Mouse (Mus musculus): Measurements from ENCODE around the gene Nup210. TPM values are rescaled to one million over a fixed set of nuclear protein-coding genes. Genes with fewer than 3 reads are reported as not detected.

Gene Nup210
- polyA plus RNA-seq, 1 experiment, result not detected

GRCm38 (mm10) chr6:91057989-91058388 is 58.6 kb downstream of the Nup210 start:
- H3K4me3 ChIP-seq (ENCODE audit: insufficient read depth, low read depth, low read length), result no peak overlapping the region
- peaks cover 9% of the 10 kb centered on the region for H3K4me1 ChIP-seq (ENCODE audit: control insufficient read depth, insufficient read depth, low read length)
- no peak overlapping the region for H3K27ac ChIP-seq (ENCODE audit: insufficient read depth, low read depth, low read length)
- 94% methylated on average over 2 of the region's 2 CpGs for WGBS
- TF ChIP-seq POLR2A (IDR thresholded peaks at IDR 0.05; ENCODE audit: insufficient read depth, low read depth, low read length) (no peak), CTCF (IDR thresholded peaks at IDR 0.05; ENCODE audit: insufficient read depth, low read depth, low read length) (no peak)

- no peak for TF ChIP-seq CTCF (IDR thresholded peaks at IDR 0.05; ENCODE audit: insufficient read depth, low read depth, low read length)
- TF ChIP-seq POLR2A (IDR thresholded peaks at IDR 0.05; ENCODE audit: insufficient read depth, low read depth, low read length), result no peak
- no peak overlapping the region for H3K27ac ChIP-seq (ENCODE audit: insufficient read depth, low read depth, low read length)
- peaks cover 9% of the 10 kb centered on the region for H3K4me1 ChIP-seq (ENCODE audit: control insufficient read depth, insufficient read depth, low read length)
- H3K4me3 ChIP-seq (ENCODE audit: insufficient read depth, low read depth, low read length), result no peak overlapping the region
These were observed 60.3 kb downstream of the Nup210 start for GRCm38 (mm10) chr6:91056348-91056747.

GRCm38 (mm10) chr6:91052572-91052971 is 64.1 kb downstream of the Nup210 start:
- 93% methylated on average over 4 of the region's 4 CpGs for WGBS
- Histone ChIP-seq H3K4me3 (ENCODE audit: insufficient read depth, low read depth, low read length) (no peak overlapping the region), H3K27ac (ENCODE audit: insufficient read depth, low read depth, low read length) (no peak overlapping the region), H3K4me1 (ENCODE audit: control insufficient read depth, insufficient read depth, low read length) (peaks cover 4% of the 10 kb centered on the region)
- TF ChIP-seq POLR2A (IDR thresholded peaks at IDR 0.05; ENCODE audit: insufficient read depth, low read depth, low read length) (no peak), CTCF (IDR thresholded peaks at IDR 0.05; ENCODE audit: insufficient read depth, low read depth, low read length) (no peak)

- no peak for TF ChIP-seq POLR2A (IDR thresholded peaks at IDR 0.05; ENCODE audit: insufficient read depth, low read depth, low read length)
- no peak for TF ChIP-seq CTCF (IDR thresholded peaks at IDR 0.05; ENCODE audit: insufficient read depth, low read depth, low read length)
- Histone ChIP-seq H3K27ac (ENCODE audit: insufficient read depth, low read depth, low read length) (no peak overlapping the region), H3K4me3 (ENCODE audit: insufficient read depth, low read depth, low read length) (no peak overlapping the region), H3K4me1 (ENCODE audit: control insufficient read depth, insufficient read depth, low read length) (peaks cover 8% of the 10 kb centered on the region)
- 67% methylated on average over 7 of the region's 7 CpGs for WGBS
These were observed 68.6 kb downstream of the Nup210 start for GRCm38 (mm10) chr6:91048019-91048418.

GRCm38 (mm10) chr6:91047434-91047833 is 69.2 kb downstream of the Nup210 start:
- H3K4me1 ChIP-seq (ENCODE audit: control insufficient read depth, insufficient read depth, low read length), result peaks cover 8% of the 10 kb centered on the region
- TF ChIP-seq CTCF (IDR thresholded peaks at IDR 0.05; ENCODE audit: insufficient read depth, low read depth, low read length), result no peak
- no peak for TF ChIP-seq POLR2A (IDR thresholded peaks at IDR 0.05; ENCODE audit: insufficient read depth, low read depth, low read length)
- 26% methylated on average over 5 of the region's 5 CpGs for WGBS
- no peak overlapping the region for H3K4me3 ChIP-seq (ENCODE audit: insufficient read depth, low read depth, low read length)
- H3K27ac ChIP-seq (ENCODE audit: insufficient read depth, low read depth, low read length), result no peak overlapping the region

- 89% methylated on average over 5 of the region's 5 CpGs for WGBS
- Histone ChIP-seq H3K27ac (ENCODE audit: insufficient read depth, low read depth, low read length) (no peak overlapping the region), H3K4me3 (ENCODE audit: insufficient read depth, low read depth, low read length) (no peak overlapping the region), H3K4me1 (ENCODE audit: control insufficient read depth, insufficient read depth, low read length) (peaks cover 13% of the 10 kb centered on the region)
- TF ChIP-seq CTCF (IDR thresholded peaks at IDR 0.05; ENCODE audit: insufficient read depth, low read depth, low read length) (no peak), POLR2A (IDR thresholded peaks at IDR 0.05; ENCODE audit: insufficient read depth, low read depth, low read length) (no peak)
These were observed 70.4 kb downstream of the Nup210 start for GRCm38 (mm10) chr6:91046184-91046583.

- TF ChIP-seq CTCF (IDR thresholded peaks at IDR 0.05; ENCODE audit: insufficient read depth, low read depth, low read length) (no peak), POLR2A (IDR thresholded peaks at IDR 0.05; ENCODE audit: insufficient read depth, low read depth, low read length) (no peak)
- Histone ChIP-seq H3K27ac (ENCODE audit: insufficient read depth, low read depth, low read length) (no peak overlapping the region), H3K4me3 (ENCODE audit: insufficient read depth, low read depth, low read length) (no peak overlapping the region), H3K4me1 (ENCODE audit: control insufficient read depth, insufficient read depth, low read length) (peaks cover 20% of the 10 kb centered on the region)
- WGBS, result 71% methylated on average over 6 of the region's 6 CpGs
These were observed 71.8 kb downstream of the Nup210 start for GRCm38 (mm10) chr6:91044628-91045331.

DNA sequence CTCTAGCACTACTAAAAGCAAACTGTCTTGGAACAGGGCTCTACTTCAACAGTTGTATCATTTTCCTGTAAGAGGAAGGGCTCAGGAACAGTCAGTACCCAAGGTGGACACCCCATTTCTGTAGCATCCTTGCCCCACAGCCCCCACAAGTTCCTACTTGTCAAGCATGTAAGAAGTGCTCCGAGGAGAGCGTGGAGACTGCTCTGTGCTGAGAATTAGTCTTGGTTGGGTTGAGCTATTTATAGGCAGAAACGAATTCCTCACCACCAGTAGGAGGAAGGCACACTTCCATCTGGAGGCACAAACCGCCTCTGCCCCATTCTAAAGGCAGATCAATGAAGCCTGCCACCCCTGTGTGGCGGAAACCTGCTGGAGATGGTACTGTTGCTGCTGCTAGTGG is 75.3 kb downstream of the Nup210 start:
- Histone ChIP-seq H3K4me3 (ENCODE audit: insufficient read depth, low read depth, low read length) (no peak overlapping the region), H3K4me1 (ENCODE audit: control insufficient read depth, insufficient read depth, low read length) (peaks cover 14% of the 10 kb centered on the region), H3K27ac (ENCODE audit: insufficient read depth, low read depth, low read length) (peak overlapping the region; percentile 36; the same call in 1 of the 2 replicates)
- WGBS, result 20% methylated on average over 5 of the region's 5 CpGs
- TF ChIP-seq CTCF (IDR thresholded peaks at IDR 0.05; ENCODE audit: insufficient read depth, low read depth, low read length) (no peak), POLR2A (IDR thresholded peaks at IDR 0.05; ENCODE audit: insufficient read depth, low read depth, low read length) (no peak)

DNA sequence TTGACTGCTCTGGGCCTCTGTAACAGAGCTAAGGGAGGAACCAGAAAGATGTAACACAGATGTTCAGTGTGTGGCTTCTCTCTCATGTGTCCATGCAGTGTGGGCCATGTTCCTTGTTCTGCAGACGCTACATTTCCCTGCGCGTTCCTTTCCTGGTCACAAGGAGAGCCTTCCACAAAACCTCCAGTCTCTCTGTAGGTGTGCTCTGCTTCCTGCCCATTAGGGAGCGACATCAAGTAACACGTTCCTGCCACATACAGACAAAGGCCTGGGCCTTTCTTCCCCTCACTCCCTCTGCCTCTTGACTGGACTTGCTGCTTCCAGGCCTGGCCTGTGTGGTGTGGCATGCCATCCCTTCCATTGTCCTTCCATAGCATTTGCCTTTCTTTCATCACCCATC is 88.4 kb downstream of the Nup210 start:
- 91% methylated on average over 5 of the region's 5 CpGs for WGBS
- H3K4me3 ChIP-seq (ENCODE audit: insufficient read depth, low read depth, low read length), result no peak overlapping the region
- H3K27ac ChIP-seq (ENCODE audit: insufficient read depth, low read depth, low read length), result no peak overlapping the region
- TF ChIP-seq POLR2A (IDR thresholded peaks at IDR 0.05; ENCODE audit: insufficient read depth, low read depth, low read length) (no peak), CTCF (IDR thresholded peaks at IDR 0.05; ENCODE audit: insufficient read depth, low read depth, low read length) (no peak)
- H3K4me1 ChIP-seq (ENCODE audit: control insufficient read depth, insufficient read depth, low read length), result no peaks in the 10 kb centered on the region

All from olfactory bulb, adult 2 months (tissue).